Mouse (Mus musculus): ENCODE measurements around the gene Cacna2d4. TPM values are rescaled to one million over a fixed set of nuclear protein-coding genes. Genes with fewer than 3 reads are reported as not detected.
A peak's percentile ranks its signal among the peaks of the same experiment; 100 is the strongest.

Gene Cacna2d4
- polyA plus RNA-seq, 1 experiment from 2014 or later, result 0.19 TPM

GRCm38 (mm10) chr6:119248578-119248977 is 12.3 kb downstream of the Cacna2d4 start:
- Histone ChIP-seq H3K4me3 (no peak overlapping the region), H3K27me3 (no peaks in the 10 kb centered on the region), H3K27ac (no peak overlapping the region), H3K9me3 (no peaks in the 10 kb centered on the region), H3K36me3 (no peaks in the 10 kb centered on the region), H3K4me1 (no peaks in the 10 kb centered on the region), H3K9ac (no peak overlapping the region), H3K4me2 (no peak overlapping the region)
- no peak for ATAC-seq (ENCODE audit: borderline replicate concordance, extremely low read depth, low FRiP score, low TSS enrichment)
- WGBS, result 67% methylated on average over 3 of the region's 3 CpGs

- WGBS, result 83% methylated on average over 10 of the region's 10 CpGs
- no peak overlapping the region for H3K9ac ChIP-seq
- H3K9me3 ChIP-seq, result no peaks in the 10 kb centered on the region
- H3K4me3 ChIP-seq, result no peak overlapping the region
- no peaks in the 10 kb centered on the region for H3K36me3 ChIP-seq
- no peak overlapping the region for H3K4me2 ChIP-seq
- H3K27me3 ChIP-seq, result no peaks in the 10 kb centered on the region
- no peak for ATAC-seq (ENCODE audit: borderline replicate concordance, extremely low read depth, low FRiP score, low TSS enrichment)
- no peaks in the 10 kb centered on the region for H3K4me1 ChIP-seq
- no peak overlapping the region for H3K27ac ChIP-seq
Observed at GRCm38 (mm10) chr6:119249726-119250125, 13.4 kb downstream of the Cacna2d4 start.

DNA sequence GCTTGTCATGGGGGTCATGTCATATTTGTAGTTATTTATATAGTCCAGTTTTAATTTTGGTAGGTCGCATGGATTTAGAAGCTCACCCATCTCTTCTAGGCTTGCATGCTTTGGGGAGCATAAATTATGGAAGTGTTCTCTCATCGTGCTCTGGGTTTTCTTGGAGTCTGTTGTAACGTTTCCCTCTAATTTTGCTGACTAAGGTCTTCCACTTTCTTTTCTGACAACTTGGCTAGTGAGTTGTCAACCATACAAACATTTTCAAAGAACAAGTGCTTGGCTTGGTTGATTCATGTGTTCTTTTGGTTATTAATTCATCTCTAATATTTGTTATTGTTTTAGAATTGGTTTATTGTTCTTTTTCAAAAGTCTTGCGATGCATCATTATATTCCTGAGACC is 15.4 kb downstream of the Cacna2d4 start:
- Histone ChIP-seq H3K4me1 (no peaks in the 10 kb centered on the region), H3K4me2 (no peak overlapping the region), H3K27ac (no peak overlapping the region), H3K9ac (no peak overlapping the region), H3K9me3 (no peaks in the 10 kb centered on the region), H3K4me3 (no peak overlapping the region), H3K36me3 (no peaks in the 10 kb centered on the region), H3K27me3 (no peaks in the 10 kb centered on the region)
- no peak for ATAC-seq (ENCODE audit: borderline replicate concordance, extremely low read depth, low FRiP score, low TSS enrichment)
- 65% methylated on average over 4 of the region's 4 CpGs for WGBS

DNA sequence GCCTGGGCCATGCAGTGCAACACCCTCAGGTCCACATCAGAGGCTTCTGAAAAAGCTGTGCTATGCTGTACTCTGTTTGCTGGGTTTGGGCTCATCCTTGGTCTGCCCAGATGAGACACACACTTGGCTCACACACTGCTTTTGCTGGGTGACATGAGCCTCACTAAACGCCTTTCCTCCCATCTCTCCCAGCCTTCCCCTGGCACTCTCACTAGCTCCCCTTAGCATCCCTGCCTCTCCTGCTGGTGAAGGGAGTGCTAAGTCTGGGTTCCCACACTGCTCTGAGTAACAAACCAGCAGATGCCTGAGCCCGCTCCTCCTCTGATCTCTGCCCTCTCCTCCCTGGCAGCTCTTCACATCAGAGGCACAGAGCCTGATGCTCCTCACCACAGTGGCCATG is 40.4 kb downstream of the Cacna2d4 start:
- H3K27ac ChIP-seq, result no peak overlapping the region
- no peaks in the 10 kb centered on the region for H3K36me3 ChIP-seq
- 75% methylated on average over 2 of the region's 2 CpGs for WGBS
- H3K4me2 ChIP-seq, result no peak overlapping the region
- H3K27me3 ChIP-seq, result no peaks in the 10 kb centered on the region
- H3K9me3 ChIP-seq, result no peaks in the 10 kb centered on the region
- no peak for ATAC-seq (ENCODE audit: borderline replicate concordance, extremely low read depth, low FRiP score, low TSS enrichment)
- no peaks in the 10 kb centered on the region for H3K4me1 ChIP-seq
- no peak overlapping the region for H3K4me3 ChIP-seq
- no peak overlapping the region for H3K9ac ChIP-seq

DNA sequence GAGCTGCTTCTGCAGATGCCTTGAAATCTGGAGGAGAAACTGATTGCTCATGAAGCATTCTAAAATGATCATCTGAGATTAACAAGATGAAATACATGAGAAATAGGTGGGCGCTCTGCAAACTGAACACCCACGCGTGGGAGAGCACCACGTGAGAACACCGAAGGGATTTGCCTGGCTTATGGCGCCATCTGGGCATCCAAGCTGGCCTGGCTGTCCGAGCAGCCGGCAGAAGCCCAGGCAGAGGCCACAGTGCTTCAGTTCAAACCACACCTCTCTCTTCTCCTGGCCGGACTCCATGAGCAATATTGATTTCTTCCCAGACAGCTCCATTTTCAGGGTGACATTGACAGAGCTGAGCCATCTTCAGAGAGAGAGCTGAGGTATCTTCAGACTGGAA is 44.4 kb downstream of the Cacna2d4 start:
- Histone ChIP-seq H3K9ac (no peak overlapping the region), H3K4me3 (no peak overlapping the region), H3K4me1 (no peaks in the 10 kb centered on the region), H3K9me3 (no peaks in the 10 kb centered on the region), H3K27ac (no peak overlapping the region), H3K4me2 (no peak overlapping the region), H3K27me3 (no peaks in the 10 kb centered on the region), H3K36me3 (no peaks in the 10 kb centered on the region)
- WGBS, result 63% methylated on average over 9 of the region's 9 CpGs
- no peak for ATAC-seq (ENCODE audit: borderline replicate concordance, extremely low read depth, low FRiP score, low TSS enrichment)

DNA sequence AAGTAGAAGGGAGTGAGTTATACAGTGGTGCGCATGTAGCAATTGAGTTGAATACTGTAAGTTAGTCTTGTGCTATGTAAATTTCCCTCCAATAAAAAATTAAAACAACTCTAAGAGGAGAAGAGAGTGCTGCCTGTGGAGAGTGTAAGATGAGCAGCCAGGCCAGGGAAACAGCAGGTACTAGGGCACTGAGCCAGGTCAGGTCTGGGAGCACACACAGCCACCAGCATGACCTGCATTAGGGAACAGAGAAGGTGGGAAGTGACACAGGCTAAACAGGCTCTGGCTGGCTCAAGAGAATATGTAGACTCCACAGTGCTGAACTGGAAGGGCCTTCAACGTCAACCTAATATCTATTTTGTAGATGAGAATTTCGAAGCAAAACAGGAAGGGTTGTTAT is 65.0 kb downstream of the Cacna2d4 start:
- no peak for ATAC-seq (ENCODE audit: borderline replicate concordance, extremely low read depth, low FRiP score, low TSS enrichment)
- H3K27ac ChIP-seq, result no peak overlapping the region
- H3K4me1 ChIP-seq, result no peaks in the 10 kb centered on the region
- H3K9ac ChIP-seq, result no peak overlapping the region
- H3K4me3 ChIP-seq, result no peak overlapping the region
- H3K9me3 ChIP-seq, result no peaks in the 10 kb centered on the region
- 74% methylated on average over 3 of the region's 3 CpGs for WGBS
- no peak overlapping the region for H3K4me2 ChIP-seq
- no peaks in the 10 kb centered on the region for H3K27me3 ChIP-seq
- no peaks in the 10 kb centered on the region for H3K36me3 ChIP-seq

DNA sequence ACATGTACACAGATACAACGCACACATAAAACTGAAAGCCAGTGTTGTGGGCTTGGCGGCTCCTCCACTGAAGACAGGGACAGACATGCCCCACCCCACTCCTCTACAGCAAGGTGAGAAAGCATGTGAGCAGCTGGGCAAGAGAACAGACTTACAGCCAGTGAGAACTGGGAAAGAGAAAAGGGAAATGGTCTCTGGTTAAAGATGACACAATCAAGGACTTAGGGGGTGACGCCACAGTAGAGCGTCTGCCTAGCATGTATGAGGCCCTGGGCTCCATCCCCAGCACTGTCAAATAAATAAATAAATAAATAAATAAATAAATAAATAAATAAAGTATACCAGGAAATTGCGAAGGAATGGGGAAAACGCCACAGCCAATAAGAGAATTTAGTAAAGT is 67.0 kb downstream of the Cacna2d4 start:
- Histone ChIP-seq H3K9me3 (no peaks in the 10 kb centered on the region), H3K27ac (no peak overlapping the region), H3K4me3 (no peak overlapping the region), H3K36me3 (no peaks in the 10 kb centered on the region), H3K4me2 (no peak overlapping the region), H3K4me1 (no peaks in the 10 kb centered on the region), H3K27me3 (no peaks in the 10 kb centered on the region), H3K9ac (no peak overlapping the region)
- ATAC-seq (ENCODE audit: borderline replicate concordance, extremely low read depth, low FRiP score, low TSS enrichment), result no peak
- 77% methylated on average over 6 of the region's 6 CpGs for WGBS

DNA sequence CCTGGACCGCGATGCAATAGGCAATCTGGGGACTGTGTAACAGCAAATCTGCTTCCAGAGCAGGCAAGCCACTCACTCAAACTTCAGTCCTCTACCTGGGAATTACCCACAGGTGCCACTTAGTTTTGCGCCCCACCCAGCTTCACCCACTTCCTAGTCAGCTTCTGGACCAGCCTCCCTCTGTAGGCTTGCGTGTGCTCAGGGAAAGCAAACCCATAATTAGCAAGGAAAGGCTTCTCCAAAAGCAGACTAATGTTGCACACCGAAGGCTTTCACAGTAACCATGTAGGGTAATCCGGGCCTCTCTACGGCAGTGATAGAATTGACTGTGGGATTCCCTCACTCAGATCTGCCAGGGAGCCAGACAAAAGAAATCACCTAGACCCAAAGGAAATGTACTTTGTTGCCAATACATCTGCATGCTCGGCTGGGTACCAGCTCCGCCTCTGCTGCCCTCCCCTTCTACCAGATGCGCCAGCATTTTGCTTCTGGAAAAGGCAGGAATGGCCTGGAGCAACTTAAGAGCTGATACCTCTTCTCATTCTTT is 71.6 kb downstream of the Cacna2d4 start:
- no peaks in the 10 kb centered on the region for H3K9me3 ChIP-seq
- no peak overlapping the region for H3K4me3 ChIP-seq
- ATAC-seq (ENCODE audit: borderline replicate concordance, extremely low read depth, low FRiP score, low TSS enrichment), result no peak
- H3K9ac ChIP-seq, result no peak overlapping the region
- H3K4me2 ChIP-seq, result no peak overlapping the region
- WGBS, result 66% methylated on average over 10 of the region's 10 CpGs
- H3K4me1 ChIP-seq, result 0 out of 2 replicates have a peak, but pooled peaks cover 1% of the 10 kb centered on the region
- no peaks in the 10 kb centered on the region for H3K27me3 ChIP-seq
- no peaks in the 10 kb centered on the region for H3K36me3 ChIP-seq
- H3K27ac ChIP-seq, result no peak overlapping the region

DNA sequence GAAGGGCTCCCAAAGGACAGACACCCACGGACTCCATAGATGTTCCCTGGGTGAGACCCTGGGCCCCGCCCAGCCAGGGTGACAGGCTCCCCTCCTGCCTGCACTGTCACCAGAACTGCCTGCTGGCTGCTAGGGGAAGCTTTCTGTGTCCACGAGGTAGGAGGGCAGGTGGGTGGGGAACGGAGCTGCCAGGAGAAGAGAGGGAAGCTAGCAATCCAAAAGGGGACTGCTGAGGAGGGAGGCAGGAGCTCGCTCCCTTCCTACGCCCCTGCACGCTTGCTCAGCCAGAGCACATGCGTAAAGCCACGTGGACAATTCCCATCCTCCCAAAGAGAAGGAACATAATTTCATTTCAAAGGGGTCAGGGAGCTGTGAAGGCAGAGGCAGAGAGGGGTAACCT is 73.8 kb downstream of the Cacna2d4 start:
- no peak overlapping the region for H3K27ac ChIP-seq
- H3K36me3 ChIP-seq, result no peaks in the 10 kb centered on the region
- H3K4me3 ChIP-seq, result no peak overlapping the region
- no peaks in the 10 kb centered on the region for H3K27me3 ChIP-seq
- H3K9me3 ChIP-seq, result no peaks in the 10 kb centered on the region
- 47% methylated on average over 9 of the region's 9 CpGs for WGBS
- H3K4me1 ChIP-seq, result 0 out of 2 replicates have a peak, but pooled peaks cover 7% of the 10 kb centered on the region
- ATAC-seq (ENCODE audit: borderline replicate concordance, extremely low read depth, low FRiP score, low TSS enrichment), result no peak
- H3K9ac ChIP-seq, result no peak overlapping the region
- no peak overlapping the region for H3K4me2 ChIP-seq

- WGBS, result 78% methylated on average over 6 of the region's 6 CpGs
- 0 out of 2 replicates have a peak, but pooled peaks cover 7% of the 10 kb centered on the region for H3K4me1 ChIP-seq
- H3K27ac ChIP-seq, result no peak overlapping the region
- no peak for ATAC-seq (ENCODE audit: borderline replicate concordance, extremely low read depth, low FRiP score, low TSS enrichment)
- H3K9ac ChIP-seq, result no peak overlapping the region
- H3K27me3 ChIP-seq, result no peaks in the 10 kb centered on the region
- no peak overlapping the region for H3K4me3 ChIP-seq
- no peak overlapping the region for H3K4me2 ChIP-seq
- H3K9me3 ChIP-seq, result no peaks in the 10 kb centered on the region
- H3K36me3 ChIP-seq, result no peaks in the 10 kb centered on the region
Observed at GRCm38 (mm10) chr6:119312381-119312780, 76.1 kb downstream of the Cacna2d4 start.

DNA sequence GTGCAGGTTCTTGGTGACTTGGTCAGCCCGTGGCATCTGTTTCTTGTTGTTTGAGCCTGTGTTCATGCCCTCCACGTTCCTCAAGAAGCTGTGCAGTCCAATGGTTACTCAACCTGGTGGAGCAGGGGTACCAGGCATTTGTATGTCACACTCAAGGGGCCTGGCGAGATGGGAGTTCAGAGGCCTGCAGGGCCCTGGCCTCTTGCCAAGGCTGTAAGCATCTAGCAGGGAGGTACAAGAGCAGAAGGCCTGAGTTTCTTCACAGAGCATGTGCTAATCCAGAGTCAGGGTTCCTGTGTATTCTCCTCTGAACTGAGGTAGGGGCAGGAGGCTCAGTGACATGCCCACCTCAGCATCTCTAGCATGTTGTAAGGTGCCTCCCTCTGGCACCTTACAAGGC is 76.8 kb downstream of the Cacna2d4 start:
- H3K4me3 ChIP-seq, result no peak overlapping the region
- WGBS, result 38% methylated on average over 3 of the region's 3 CpGs
- no peak for ATAC-seq (ENCODE audit: borderline replicate concordance, extremely low read depth, low FRiP score, low TSS enrichment)

DNA sequence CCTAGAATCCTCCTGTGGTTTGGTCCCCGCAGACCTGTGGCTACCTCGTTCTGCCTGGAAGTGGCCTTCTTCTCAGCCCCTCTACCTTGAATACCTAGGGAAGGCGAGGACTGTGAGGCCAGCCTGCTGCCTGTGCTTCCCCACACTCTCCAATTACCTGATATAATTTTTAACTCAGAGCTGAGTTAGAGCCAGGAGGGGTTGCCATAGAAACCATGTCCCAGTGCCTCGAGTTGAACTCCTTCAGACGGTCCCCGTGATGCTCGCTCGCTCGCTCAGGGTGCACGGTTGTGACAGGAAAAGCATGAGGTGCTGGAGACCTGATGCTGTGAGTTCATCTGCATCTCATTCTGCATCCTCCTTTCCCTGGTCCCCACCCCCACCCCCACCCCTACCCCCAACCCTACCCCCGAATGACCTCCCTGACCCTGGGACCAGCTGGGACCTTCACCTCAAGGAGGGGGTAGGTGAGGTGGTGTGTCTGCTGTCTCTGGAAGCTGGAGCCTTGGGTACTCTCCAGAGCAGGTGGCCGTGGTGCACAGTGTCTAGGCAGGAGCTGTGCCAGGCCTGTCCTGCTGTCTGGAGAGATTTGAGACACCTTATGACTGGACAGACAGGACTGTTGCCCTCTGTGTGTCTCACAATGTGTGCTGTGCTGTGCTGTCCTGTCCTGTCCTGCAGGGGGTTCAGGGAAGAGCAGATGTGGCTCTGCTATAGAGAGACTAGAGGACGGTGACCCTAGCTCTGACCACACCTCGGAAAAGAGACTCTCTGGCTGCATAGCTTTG is 77.5 kb downstream of the Cacna2d4 start:
- Histone ChIP-seq H3K36me3 (no peaks in the 10 kb centered on the region), H3K4me3 (no peak overlapping the region), H3K4me2 (no peak overlapping the region), H3K9ac (no peak overlapping the region), H3K27ac (no peak overlapping the region), H3K4me1 (0 out of 2 replicates have a peak, but pooled peaks cover 7% of the 10 kb centered on the region), H3K27me3 (no peaks in the 10 kb centered on the region), H3K9me3 (no peaks in the 10 kb centered on the region)
- 38% methylated on average over 14 of the region's 14 CpGs for WGBS
- ATAC-seq (ENCODE audit: borderline replicate concordance, extremely low read depth, low FRiP score, low TSS enrichment), result peak; percentile 25; the same call in 1 of the 2 replicates

More for the DNA sequence above, 76.8 kb downstream of the Cacna2d4 start:
- H3K27me3 ChIP-seq, result no peaks in the 10 kb centered on the region
- H3K4me2 ChIP-seq, result no peak overlapping the region
- no peaks in the 10 kb centered on the region for H3K36me3 ChIP-seq
- no peak overlapping the region for H3K9ac ChIP-seq
- H3K4me1 ChIP-seq, result 0 out of 2 replicates have a peak, but pooled peaks cover 7% of the 10 kb centered on the region
- H3K27ac ChIP-seq, result no peak overlapping the region
- H3K9me3 ChIP-seq, result no peaks in the 10 kb centered on the region
